Mouse (Mus musculus): ENCODE data around the gene Olfr125.

Gene Olfr125

GRCm38 (mm10) chr17:37832649-37833048, at the start of gene Olfr125:
TSS of gene Olfr125 (plus strand) at chr17:37832949.
- no peak for DNase-seq

GRCm38 (mm10) chr17:37793229-37793628, 39.5 kb upstream of the Olfr125 start, which contains the start of gene Olfr123:
TSS of gene Olfr123 (plus strand) at chr17:37793529.
- no peak for DNase-seq

GRCm38 (mm10) chr17:37799588-37799987, 33.2 kb upstream of the Olfr125 start, which contains the start of gene Olfr124:
TSS of gene Olfr124 (plus strand) at chr17:37799888.
- no peak for DNase-seq

- no peak for DNase-seq
Measured at GRCm38 (mm10) chr17:37847183-37847582, 14.4 kb downstream of the Olfr125 start, which contains the start of gene Olfr126. TSS of gene Olfr126 (plus strand) at chr17:37847483.

- no peak for DNase-seq
Measured at GRCm38 (mm10) chr17:37863901-37864300, 31.2 kb downstream of the Olfr125 start.

GRCm38 (mm10) chr17:37869676-37870205, 37.0 kb downstream of the Olfr125 start:
- no peak for DNase-seq

- DNase-seq: no peak
Measured at GRCm38 (mm10) chr17:37873830-37874229, 41.1 kb downstream of the Olfr125 start.

Data from kidney, adult 9 months (tissue).